8 mouse cellular contexts compared by ENCODE assay signal in genomic region chr11:85523646-85524045, GRCm38 (mm10).
DNase-seq lines count a peak whose midpoint lies in the region; ATAC-seq lines count a peak whose summit lies in the region.

No protein-coding gene starts in this region.

- peaks cover 44% of the 10 kb centered on the region for H3K27me3 ChIP-seq in hindbrain, embryonic 13.5 days
- peaks cover 39% of the 10 kb centered on the region for H3K27me3 ChIP-seq in liver, embryonic 12.5 days (replicated peaks)
- H3K27me3 ChIP-seq in neural tube, embryonic 15.5 days (replicated peaks) = peaks cover 20% of the 10 kb centered on the region

- no peak overlapping the region for H3K9ac ChIP-seq in hindbrain, embryonic 13.5 days
- no peak overlapping the region for H3K9ac ChIP-seq in liver, embryonic 12.5 days
- no peak overlapping the region for H3K9ac ChIP-seq in neural tube, embryonic 15.5 days (replicated peaks)

- no peak for ATAC-seq in hindbrain, embryonic 13.5 days (ENCODE audit: low FRiP score)
- no peak for ATAC-seq in liver, embryonic 12.5 days
- no peak for ATAC-seq in neural tube, embryonic 15.5 days (ENCODE audit: low FRiP score)

- DNase-seq in ZHBTc4 (ENCODE audit: low read depth, low spot score) = peak; percentile 14
- DNase-seq in embryo, embryonic 11 days = peak; percentile 64
- no peak for DNase-seq in spleen, adult 12 weeks (ENCODE audit: low spot score)
- DNase-seq in right cerebral cortex, postnatal 10 days (ENCODE audit: low spot score in 2 of 2) = no peak
- no peak for DNase-seq in layer of hippocampus, postnatal 10 days (ENCODE audit: low spot score in 2 of 2)

- peaks cover 37% of the 10 kb centered on the region for H3K4me1 ChIP-seq in hindbrain, embryonic 13.5 days (replicated peaks)
- H3K4me1 ChIP-seq in liver, embryonic 12.5 days = peaks cover 21% of the 10 kb centered on the region; the same call in 1 of the 2 replicates
- H3K4me1 ChIP-seq in neural tube, embryonic 15.5 days = peaks cover 21% of the 10 kb centered on the region

- H3K4me3 ChIP-seq in hindbrain, embryonic 13.5 days = no peak overlapping the region
- no peak overlapping the region for H3K4me3 ChIP-seq in liver, embryonic 12.5 days
- H3K4me3 ChIP-seq in neural tube, embryonic 15.5 days (replicated peaks) = no peak overlapping the region

- H3K27ac ChIP-seq in hindbrain, embryonic 13.5 days = no peak overlapping the region
- no peak overlapping the region; the same call in 1 of the 2 replicates for H3K27ac ChIP-seq in liver, embryonic 12.5 days
- H3K27ac ChIP-seq in neural tube, embryonic 15.5 days (replicated peaks) = no peak overlapping the region

- no peaks in the 10 kb centered on the region for H3K36me3 ChIP-seq in hindbrain, embryonic 13.5 days
- H3K36me3 ChIP-seq in liver, embryonic 12.5 days = no peaks in the 10 kb centered on the region
- no peaks in the 10 kb centered on the region for H3K36me3 ChIP-seq in neural tube, embryonic 15.5 days

- H3K4me2 ChIP-seq in hindbrain, embryonic 13.5 days = peak overlapping the region; percentile 57
- H3K4me2 ChIP-seq in liver, embryonic 12.5 days = peak overlapping the region; percentile 49
- peak overlapping the region; percentile 62; the same call in 1 of the 2 replicates for H3K4me2 ChIP-seq in neural tube, embryonic 15.5 days

- 20% methylated on average over 6 of the region's 6 CpGs for WGBS in hindbrain, embryonic 13.5 days
- WGBS in liver, embryonic 12.5 days (ENCODE audit: insufficient replicate concordance) = 62% methylated on average over 6 of the region's 6 CpGs
- WGBS in neural tube, embryonic 15.5 days = 29% methylated on average over 6 of the region's 6 CpGs

- no peaks in the 10 kb centered on the region for H3K9me3 ChIP-seq in hindbrain, embryonic 13.5 days
- H3K9me3 ChIP-seq in liver, embryonic 12.5 days (replicated peaks) = no peaks in the 10 kb centered on the region
- no peaks in the 10 kb centered on the region for H3K9me3 ChIP-seq in neural tube, embryonic 15.5 days (replicated peaks)

Comparison
In these comparisons a context has a peak if more than half of its experiments do, and no peak if none do; other contexts are left out.
1. DNase-seq: peak in ZHBTc4 (single experiment) and embryo, embryonic 11 days (single experiment); none in spleen, adult 12 weeks (single experiment), right cerebral cortex, postnatal 10 days (0 of 2) and layer of hippocampus, postnatal 10 days (0 of 2).
2. Peak in every context shown above with its lines, with median percentiles within 50 percentile points of each other: H3K4me2 ChIP-seq.